Mouse (Mus musculus) embryonic facial prominence, embryonic 11.5 days (tissue): ENCODE results near the gene Fbxl18. TPM values are rescaled to one million over a fixed set of nuclear protein-coding genes. Genes with fewer than 3 reads are reported as not detected.

Experiments used
- ATAC-seq: fragments of 200-750 bp; cut with Nextera tagmentation; replicated peaks from 2 replicates; pipeline ENCODE4 v1.8.0; 2017; ENCODE audit warnings: low read depth; ENCODE audit not compliant: insufficient number of reproducible peaks, low FRiP score, low TSS enrichment
- DNase-seq: peaks from one replicate; pipeline ENCODE4 v3.0.0-alpha.2; 2015; ENCODE audit warnings: low spot score
- H3K27ac ChIP-seq: fragments of 300-500 bp; sonication (generic); replicated peaks from 2 replicates; pipeline ENCODE4 v1.5.1; 2014; ENCODE audit warnings: mild to moderate bottlenecking, low read depth, low read length, control low read depth
- H3K27me3 ChIP-seq: fragments of 300-500 bp; sonication (generic); 2 replicates; pipeline ENCODE4 v1.6.1; 2014; ENCODE audit warnings: mild to moderate bottlenecking, low read length, moderate library complexity, mixed read lengths; ENCODE audit not compliant: control insufficient read depth, insufficient read depth
- H3K36me3 ChIP-seq: fragments of 300-500 bp; sonication (generic); replicated peaks from 2 replicates; pipeline ENCODE4 v1.6.1; 2014; ENCODE audit warnings: low read depth, mild to moderate bottlenecking, low read length, moderate library complexity, mixed read lengths; ENCODE audit not compliant: control insufficient read depth, insufficient read depth
- H3K4me1 ChIP-seq: fragments of 300-500 bp; sonication (generic); 2 replicates; pipeline ENCODE4 v1.6.1; 2014; ENCODE audit warnings: low read length, mixed read lengths; ENCODE audit not compliant: control insufficient read depth, insufficient read depth
- H3K4me2 ChIP-seq: fragments of 300-500 bp; sonication (generic); 2 replicates; pipeline ENCODE4 v1.6.1; 2014; ENCODE audit warnings: low read depth, mild to moderate bottlenecking, control low read depth, low read length, moderate library complexity
- H3K4me3 ChIP-seq: fragments of 300-500 bp; sonication (generic); 2 replicates; pipeline ENCODE4 v1.5.1; 2014; ENCODE audit warnings: low read depth, low read length, control low read depth
- H3K9ac ChIP-seq: fragments of 300-500 bp; sonication (generic); replicated peaks from 2 replicates; pipeline ENCODE4 v1.6.1; 2014; ENCODE audit warnings: mild to moderate bottlenecking, control low read depth, low read length
- H3K9me3 ChIP-seq: fragments of 300-500 bp; sonication (generic); replicated peaks from 2 replicates; pipeline ENCODE4 v1.6.1; 2016; ENCODE audit warnings: mild to moderate bottlenecking, low read length, inconsistent platforms, mixed read lengths; ENCODE audit not compliant: control insufficient read depth
- WGBS: fragments of 180-500 bp; shearing (Covaris S2); extraction: QIAGEN DNeasy Blood & Tissue Kit; methylation state at CpG from one replicate; pipeline ENCODE4 v1.1.7; 2014; 5-methylcytosine and 5-hydroxymethylcytosine counted together
- polyA plus RNA-seq: library from polyadenylated mRNA; unstranded; fragments of >200 nt; fragmentation: Nextera tagmentation; extraction: Ambion mirVana; gene quantifications from 2 replicates; pipeline ENCODE4 v1.2.1, GENCODE M21; 2014

The Fbxl18 gene
- polyA plus RNA-seq, 1 experiment from 2014 or later = 7.6 TPM

GRCm38 (mm10) chr5:142905725-142906531 is 10.7 kb upstream of the Fbxl18 start:
- H3K9me3 ChIP-seq = no peaks in the 10 kb centered on the region
- H3K4me2 ChIP-seq = peak overlapping the region; percentile 82
- peaks cover 14% of the 10 kb centered on the region for H3K36me3 ChIP-seq
- peak; percentile 97 for DNase-seq
- peak; percentile 77 for ATAC-seq
- no peaks in the 10 kb centered on the region for H3K27me3 ChIP-seq
- H3K4me1 ChIP-seq = no peaks in the 10 kb centered on the region; the same call in 1 of the 2 replicates
- H3K27ac ChIP-seq = peak overlapping the region; percentile 100
- peak overlapping the region; percentile 100 for H3K4me3 ChIP-seq
- H3K9ac ChIP-seq = peak overlapping the region; percentile 100
- WGBS = under 1% methylated on average over 72 of the region's 84 CpGs

GRCm38 (mm10) chr5:142905038-142905695 is 9.9 kb upstream of the Fbxl18 start:
- DNase-seq = no peak
- Histone ChIP-seq H3K4me3 (peak overlapping the region; percentile 100), H3K36me3 (peaks cover 14% of the 10 kb centered on the region), H3K27ac (peak overlapping the region; percentile 100), H3K4me1 (no peaks in the 10 kb centered on the region; the same call in 1 of the 2 replicates), H3K9me3 (no peaks in the 10 kb centered on the region), H3K27me3 (no peaks in the 10 kb centered on the region), H3K4me2 (peak overlapping the region; percentile 82), H3K9ac (peak overlapping the region; percentile 100)
- 5% methylated on average over 27 of the region's 27 CpGs for WGBS
- peak; percentile 2; the same call in 1 of the 2 replicates for ATAC-seq

DNA sequence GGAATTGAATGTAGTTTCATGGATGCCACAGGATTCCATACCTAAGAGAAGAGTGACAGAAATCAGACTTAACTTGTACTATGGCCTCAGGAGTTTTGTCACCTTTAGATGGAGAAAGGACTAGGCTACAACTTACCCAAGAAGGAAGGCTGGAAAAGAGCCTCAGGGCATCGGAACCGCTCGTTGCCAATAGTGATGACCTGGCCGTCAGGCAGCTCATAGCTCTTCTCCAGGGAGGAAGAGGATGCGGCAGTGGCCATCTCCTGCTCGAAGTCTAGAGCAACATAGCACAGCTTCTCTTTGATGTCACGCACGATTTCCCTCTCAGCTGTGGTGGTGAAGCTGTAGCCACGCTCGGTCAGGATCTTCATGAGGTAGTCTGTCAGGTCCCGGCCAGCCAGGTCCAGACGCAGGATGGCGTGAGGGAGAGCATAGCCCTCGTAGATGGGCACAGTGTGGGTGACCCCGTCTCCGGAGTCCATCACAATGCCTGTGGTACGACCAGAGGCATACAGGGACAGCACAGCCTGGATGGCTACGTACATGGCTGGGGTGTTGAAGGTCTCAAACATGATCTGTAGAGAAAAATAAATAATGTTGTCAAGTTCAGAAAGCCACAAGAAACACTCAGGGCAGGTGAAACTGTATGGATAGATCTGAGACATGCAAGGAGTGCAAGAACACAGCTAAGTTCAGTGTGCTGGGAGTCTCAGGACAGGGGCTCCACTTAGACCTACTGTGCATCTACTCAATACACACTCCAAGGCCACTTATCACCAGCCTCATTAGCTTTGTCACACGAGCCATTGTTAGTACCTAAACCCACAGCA is 9.2 kb upstream of the Fbxl18 start:
- DNase-seq = no peak
- 82% methylated on average over 19 of the region's 19 CpGs for WGBS
- H3K36me3 ChIP-seq = peaks cover 14% of the 10 kb centered on the region
- ATAC-seq = no peak
- peak overlapping the region; percentile 100 for H3K4me3 ChIP-seq
- H3K9ac ChIP-seq = peak overlapping the region; percentile 100
- H3K9me3 ChIP-seq = no peaks in the 10 kb centered on the region
- no peaks in the 10 kb centered on the region; the same call in 1 of the 2 replicates for H3K4me1 ChIP-seq
- peak overlapping the region; percentile 82 for H3K4me2 ChIP-seq
- H3K27ac ChIP-seq = peak overlapping the region; percentile 100
- H3K27me3 ChIP-seq = no peaks in the 10 kb centered on the region

- no peak for ATAC-seq
- DNase-seq = no peak
- Histone ChIP-seq H3K9ac (no peak overlapping the region; the same call in 1 of the 2 replicates), H3K9me3 (no peaks in the 10 kb centered on the region), H3K27ac (no peak overlapping the region), H3K4me3 (0 out of 2 replicates have a peak overlapping the region, but pooled peaks have one; percentile 100), H3K27me3 (no peaks in the 10 kb centered on the region), H3K4me1 (no peaks in the 10 kb centered on the region; the same call in 1 of the 2 replicates), H3K36me3 (peaks cover 14% of the 10 kb centered on the region), H3K4me2 (0 out of 2 replicates have a peak overlapping the region, but pooled peaks have one; percentile 3)
- 87% methylated on average over 14 of the region's 14 CpGs for WGBS
Measured at GRCm38 (mm10) chr5:142903470-142904207, 8.4 kb upstream of the Fbxl18 start.

DNA sequence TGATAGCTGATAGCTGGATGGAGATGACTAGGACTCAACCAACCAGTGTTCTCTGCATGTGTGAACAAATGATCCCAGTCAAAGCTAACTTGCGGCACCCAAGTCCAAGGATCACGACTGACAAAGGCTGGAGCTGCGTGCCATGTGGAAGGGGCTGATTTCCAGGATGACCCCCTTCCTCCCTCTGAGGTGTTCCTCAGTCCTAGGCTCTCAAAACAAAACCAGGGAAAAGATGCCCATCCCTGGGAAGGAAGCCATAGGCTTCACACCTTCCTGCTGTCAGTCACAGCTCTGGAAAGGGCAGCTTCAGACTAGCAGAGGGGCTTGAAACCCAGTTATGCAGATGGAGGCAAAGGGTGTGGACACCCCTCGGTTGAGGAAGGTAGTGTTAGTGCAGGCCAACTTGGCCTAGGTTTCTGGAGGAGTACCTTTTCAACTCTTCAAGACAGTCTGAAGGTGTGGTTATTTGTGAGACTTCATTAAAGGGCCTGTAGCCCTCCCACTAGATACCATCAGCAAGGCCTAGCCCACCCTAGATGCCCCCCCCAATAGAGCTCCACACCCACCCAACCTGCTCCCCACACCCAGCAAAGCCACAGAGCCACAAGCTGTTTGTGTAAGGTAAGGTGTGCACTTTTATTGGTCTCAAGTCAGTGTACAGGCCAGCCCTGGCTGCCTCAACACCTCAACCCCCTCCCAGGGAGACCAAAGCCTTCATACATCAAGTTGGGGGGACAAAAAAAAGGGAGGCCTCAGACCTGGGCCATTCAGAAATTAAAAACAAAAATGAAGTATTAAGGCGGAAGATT is 7.5 kb upstream of the Fbxl18 start:
- WGBS = 56% methylated on average over 5 of the region's 5 CpGs
- peaks cover 14% of the 10 kb centered on the region for H3K36me3 ChIP-seq

GRCm38 (mm10) chr5:142901846-142902505 is 6.8 kb upstream of the Fbxl18 start:
- no peak overlapping the region for H3K4me2 ChIP-seq
- no peak overlapping the region for H3K9ac ChIP-seq
- ATAC-seq (no peak), DNase-seq (peak; percentile 52)
- H3K27me3 ChIP-seq = no peaks in the 10 kb centered on the region
- no peaks in the 10 kb centered on the region for H3K9me3 ChIP-seq
- no peak overlapping the region for H3K4me3 ChIP-seq
- H3K4me1 ChIP-seq = no peaks in the 10 kb centered on the region
- H3K27ac ChIP-seq = no peak overlapping the region
- H3K36me3 ChIP-seq = peaks cover 14% of the 10 kb centered on the region
- 64% methylated on average over 4 of the region's 4 CpGs for WGBS

More for the DNA sequence above, 7.5 kb upstream of the Fbxl18 start:
- DNase-seq (no peak), ATAC-seq (no peak)
- no peak overlapping the region for H3K9ac ChIP-seq
- no peaks in the 10 kb centered on the region for H3K27me3 ChIP-seq
- no peak overlapping the region for H3K4me2 ChIP-seq
- no peaks in the 10 kb centered on the region for H3K9me3 ChIP-seq
- H3K4me3 ChIP-seq = no peak overlapping the region
- H3K27ac ChIP-seq = no peak overlapping the region
- no peaks in the 10 kb centered on the region for H3K4me1 ChIP-seq
